Mouse (Mus musculus) kidney, adult 10 weeks (tissue): Measurements from ENCODE around the gene Olfr825. TPM values are rescaled to one million over a fixed set of nuclear protein-coding genes. Genes with fewer than 3 reads are reported as not detected.

ENCODE experiments used
- polyA plus RNA-seq: library from polyadenylated mRNA; stranded (reverse); fragments of 350-450 nt; fragmentation: Illumina TruSeq; extraction: RNeasy Lipid Tissue Mini Kit (QIAGEN cat#74804); gene quantifications from one replicate; pipeline ENCODE4 v1.2.3, GENCODE M21; 2014; ENCODE audit warnings: low read depth, low replicate concordance

Gene Olfr825
- polyA plus RNA-seq, result not detected

DNA sequence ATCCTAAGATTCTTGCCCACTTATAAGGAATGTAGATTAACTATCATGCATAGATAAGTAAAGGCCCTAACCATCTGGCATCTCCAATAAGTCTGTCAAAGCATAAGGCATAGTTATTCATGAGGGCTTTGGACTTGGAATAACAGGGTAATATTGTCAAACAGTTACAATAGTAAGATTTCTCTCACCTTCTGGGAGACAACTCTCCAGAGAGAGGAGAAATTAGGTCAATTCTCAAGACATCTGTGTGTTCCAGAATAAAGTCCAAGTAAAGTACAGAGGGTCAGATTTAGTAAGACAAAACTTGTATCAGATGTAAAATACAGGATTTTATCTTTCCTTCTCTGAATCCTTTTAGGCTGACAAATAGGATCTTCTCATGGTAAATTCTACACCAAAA lies at the start of gene Olfr825:
Gene Olfr825, minus strand, starts transcription at position 101 of the 400 bp plus-strand sequence.

DNA sequence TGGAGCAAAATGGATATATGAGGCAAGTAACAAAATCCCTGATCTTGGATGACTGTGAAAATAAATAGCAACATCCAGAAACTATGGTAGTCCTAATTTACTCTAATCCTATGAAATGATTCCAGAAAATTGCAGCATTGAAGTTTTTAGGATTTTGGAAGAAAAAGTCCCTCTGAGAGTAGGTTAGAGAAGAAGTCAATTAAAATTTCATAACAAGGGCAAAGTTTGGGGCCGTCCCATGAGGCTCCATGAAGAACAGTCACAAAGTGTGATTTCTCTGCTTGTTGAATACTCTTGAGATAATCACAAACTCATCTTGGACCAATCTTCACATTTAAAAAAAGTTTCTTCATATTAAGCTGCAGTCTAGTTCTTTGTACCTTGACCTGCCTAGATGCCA lies 47.7 kb upstream of the Olfr825 start, which contains the start of gene Olfr827:
Gene Olfr827, minus strand, starts transcription at position 101 of the 400 bp plus-strand sequence.

DNA sequence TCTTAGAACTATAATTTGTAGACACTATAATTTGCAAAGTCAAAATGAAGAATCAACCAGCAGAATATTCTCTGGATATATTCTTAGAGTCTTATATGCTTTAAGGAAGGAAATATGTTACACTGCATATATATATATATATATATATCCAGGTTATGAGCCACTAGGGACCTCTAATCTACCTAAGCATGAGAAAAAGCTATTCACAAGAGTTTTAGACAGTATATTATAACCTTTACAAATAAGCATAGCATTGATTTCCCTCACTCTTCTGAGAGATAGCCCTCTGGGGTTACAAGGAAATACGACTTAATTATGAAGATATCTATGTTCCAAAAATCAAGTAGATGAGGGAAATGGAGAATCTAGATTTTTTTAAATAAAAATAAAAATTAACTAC lies 17.5 kb upstream of the Olfr825 start, which contains the start of gene Olfr826:
Gene Olfr826, minus strand, starts transcription at position 101 of the 400 bp plus-strand sequence.

DNA sequence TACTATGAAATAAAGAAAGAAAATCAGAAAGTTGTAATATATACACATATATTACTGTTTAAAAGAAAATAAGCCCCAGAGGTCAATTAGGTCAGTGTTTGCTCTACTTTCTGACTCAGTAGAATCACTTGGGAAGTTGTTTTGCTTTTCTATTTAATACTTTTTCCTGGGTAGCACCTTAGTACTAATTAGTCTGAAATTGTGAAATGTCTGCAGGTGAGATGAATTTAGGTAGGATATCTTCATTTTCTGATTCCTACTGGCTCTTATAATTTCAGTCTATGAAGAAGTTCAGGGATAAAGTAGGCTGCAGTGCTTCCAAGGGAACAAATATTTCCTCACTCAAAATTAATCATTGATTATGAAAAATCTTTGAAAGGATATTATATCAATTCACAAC lies 36.7 kb downstream of the Olfr825 start, which contains the start of gene Olfr824:
Gene Olfr824, minus strand, starts transcription at position 101 of the 400 bp plus-strand sequence.

DNA sequence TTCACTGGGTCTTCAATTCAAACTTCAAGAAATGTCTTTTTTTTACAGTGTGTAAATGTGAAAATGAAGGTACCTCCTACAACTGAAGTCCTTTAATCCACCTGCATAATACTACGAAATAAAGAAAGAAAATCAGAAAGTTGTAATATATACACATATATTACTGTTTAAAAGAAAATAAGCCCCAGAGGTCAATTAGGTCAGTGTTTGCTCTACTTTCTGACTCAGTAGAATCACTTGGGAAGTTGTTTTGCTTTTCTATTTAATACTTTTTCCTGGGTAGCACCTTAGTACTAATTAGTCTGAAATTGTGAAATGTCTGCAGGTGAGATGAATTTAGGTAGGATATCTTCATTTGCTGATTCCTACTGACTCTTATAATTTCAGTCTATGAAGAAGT lies 51.3 kb downstream of the Olfr825 start, which contains the start of gene Olfr823:
Gene Olfr823, minus strand, starts transcription at position 101 of the 400 bp plus-strand sequence.

Other genes with a start within 250 kb of the Olfr825 start
- gene Olfr818, start 217.7 kb downstream of the Olfr825 start, polyA plus RNA-seq, result not detected
- not detected for gene Olfr819, start 199.5 kb downstream of the Olfr825 start, polyA plus RNA-seq
- gene Olfr247, start 190.6 kb downstream of the Olfr825 start, polyA plus RNA-seq, result not detected
- gene Gm10310, start 181.7 kb downstream of the Olfr825 start, polyA plus RNA-seq, result not detected
- not detected for gene Olfr820, start 154.1 kb downstream of the Olfr825 start, polyA plus RNA-seq
- gene Olfr821, start 136.4 kb downstream of the Olfr825 start, polyA plus RNA-seq, result not detected
- gene Olfr822, start 95.6 kb downstream of the Olfr825 start, polyA plus RNA-seq, result not detected
- gene Olfr823, start 51.4 kb downstream of the Olfr825 start, polyA plus RNA-seq, result not detected
- not detected for gene Olfr824, start 36.8 kb downstream of the Olfr825 start, polyA plus RNA-seq
- not detected for gene Olfr826, start 17.4 kb upstream of the Olfr825 start, polyA plus RNA-seq
- not detected for gene Olfr827, start 47.6 kb upstream of the Olfr825 start, polyA plus RNA-seq
- gene Neurod4, start 113.5 kb upstream of the Olfr825 start, polyA plus RNA-seq, result not detected
- gene Tespa1, start 156.1 kb upstream of the Olfr825 start, polyA plus RNA-seq, result not detected
- not detected for gene Vmn2r84, start 227.6 kb upstream of the Olfr825 start, polyA plus RNA-seq